In genomic region chr2:59541121-59541887, GRCm38 (mm10) we compare ENCODE assay signal across 8 mouse cellular contexts. TPM values are rescaled to one million over a fixed set of nuclear protein-coding genes. Genes with fewer than 3 reads are reported as not detected.
DNase-seq lines count a peak whose midpoint lies in the region; ATAC-seq and TF ChIP-seq lines count a peak whose summit lies in the region.

No protein-coding gene starts in this region.

- H3K4me1 ChIP-seq in heart, embryonic 11.5 days (ENCODE audit: control insufficient read depth, insufficient read depth, low read length): peaks cover 12% of the 10 kb centered on the region; the same call in 1 of the 2 replicates
- H3K4me1 ChIP-seq in midbrain, embryonic 11.5 days (ENCODE audit: control insufficient read depth, insufficient read depth, low read length): peaks cover 10% of the 10 kb centered on the region; the same call in 1 of the 2 replicates
- peaks cover 4% of the 10 kb centered on the region for H3K4me1 ChIP-seq in small intestine, adult 2 months (ENCODE audit: control insufficient read depth, insufficient read depth, insufficient read length, low read length)

- DNase-seq in heart, adult 11 months: peak; percentile 92
- DNase-seq in cerebellum, adult 9-10 months: peak; percentile 86
- peak; percentile 45 to 76 for DNase-seq in frontal cortex, postnatal 10 days (ENCODE audit: low spot score in 2 of 2)
- peak; percentile 85 for DNase-seq in induced T-regulatory cell, adult 2 months (ENCODE audit: low read depth)
- peak; percentile 42 to 47 for DNase-seq in left cerebral cortex, adult 8-10 months (ENCODE audit: low spot score in 2 of 2)
- DNase-seq in midbrain, embryonic 11.5 days (ENCODE audit: low spot score, missing footprints): peak; percentile 96

- H3K4me3 ChIP-seq in heart, embryonic 11.5 days (ENCODE audit: low read depth, low read length): no peak overlapping the region
- no peak overlapping the region for H3K4me3 ChIP-seq in midbrain, embryonic 11.5 days (ENCODE audit: low read depth, low read length)
- no peak overlapping the region for H3K4me3 ChIP-seq in small intestine, adult 2 months (ENCODE audit: low read depth, low read length)

- no peak overlapping the region for H3K4me2 ChIP-seq in heart, embryonic 11.5 days
- no peak overlapping the region for H3K4me2 ChIP-seq in midbrain, embryonic 11.5 days

- H3K36me3 ChIP-seq in heart, embryonic 11.5 days (ENCODE audit: control insufficient read depth, insufficient read depth, low read length): no peaks in the 10 kb centered on the region
- no peaks in the 10 kb centered on the region for H3K36me3 ChIP-seq in midbrain, embryonic 11.5 days (ENCODE audit: control insufficient read depth, insufficient read depth, low read length)
- H3K36me3 ChIP-seq in small intestine, adult 2 months (ENCODE audit: control insufficient read depth, insufficient read depth, low read length): no peaks in the 10 kb centered on the region

- no peak overlapping the region for H3K9ac ChIP-seq in heart, embryonic 11.5 days (ENCODE audit: low read depth, low read length)
- H3K9ac ChIP-seq in midbrain, embryonic 11.5 days (ENCODE audit: low read length): no peak overlapping the region

- TF ChIP-seq CTCF in small intestine, adult 2 months (IDR thresholded peaks at IDR 0.05; ENCODE audit: extremely low read depth, insufficient read length, insufficient replicate concordance, low read depth, low read length): peak; percentile 79; the same call in 1 of the 2 replicates

- ATAC-seq in heart, embryonic 11.5 days (replicated peaks; ENCODE audit: insufficient number of reproducible peaks, low FRiP score, low TSS enrichment): no peak
- no peak for ATAC-seq in midbrain, embryonic 11.5 days (ENCODE audit: low FRiP score)

- no peak for TF ChIP-seq POLR2A in small intestine, adult 2 months (IDR thresholded peaks at IDR 0.05; ENCODE audit: low read depth, low read length)

- H3K27me3 ChIP-seq in heart, embryonic 11.5 days (ENCODE audit: control insufficient read depth, insufficient read depth, low read length): no peaks in the 10 kb centered on the region
- H3K27me3 ChIP-seq in midbrain, embryonic 11.5 days (ENCODE audit: control insufficient read depth, insufficient read depth, low read length): no peaks in the 10 kb centered on the region
- H3K27me3 ChIP-seq in small intestine, adult 2 months (ENCODE audit: control insufficient read depth, insufficient read depth, low read length): no peaks in the 10 kb centered on the region

- no peaks in the 10 kb centered on the region for H3K9me3 ChIP-seq in heart, embryonic 11.5 days (replicated peaks; ENCODE audit: control insufficient read depth, low read length)
- no peaks in the 10 kb centered on the region for H3K9me3 ChIP-seq in midbrain, embryonic 11.5 days (ENCODE audit: control insufficient read depth, low read length)

- whole genome bisulfite sequencing in heart, embryonic 11.5 days (ENCODE audit: insufficient replicate concordance): 23% methylated on average over 11 of the region's 11 CpGs
- 23% methylated on average over 11 of the region's 11 CpGs for whole genome bisulfite sequencing in midbrain, embryonic 11.5 days
- 24% methylated on average over 11 of the region's 11 CpGs for WGBS in small intestine, adult 2 months

- H3K27ac ChIP-seq in heart, embryonic 11.5 days (ENCODE audit: low read depth, low read length): no peak overlapping the region
- H3K27ac ChIP-seq in midbrain, embryonic 11.5 days (ENCODE audit: low read depth, low read length): no peak overlapping the region
- H3K27ac ChIP-seq in small intestine, adult 2 months (ENCODE audit: insufficient read depth, low read depth, low read length): no peak overlapping the region

RNA-seq across cellular contexts. Expression of gene Dapl1, which starts 56.9 kb away (rescaled TPM):
- 0.70 TPM in 1 of 2 replicates, not detected in the other for polyA plus RNA-seq in heart, embryonic 11.5 days (2014; fragmentation: Nextera tagmentation; extraction: Ambion mirVana)
- 1 to 10 TPM in 1 of 4 experiments, not detected in 3; 3.0 TPM for total RNA-seq in left cerebral cortex, adult 8-10 months (2022)
- polyA plus RNA-seq in midbrain, embryonic 11.5 days (2014; fragmentation: Nextera tagmentation; extraction: Ambion mirVana): 0.42 TPM in 1 of 2 replicates, not detected in the other
- polyA plus RNA-seq in small intestine, adult 2 months (2012; rRNA removed): not detected in 2 replicates

Comparison
In these comparisons a context has a peak if more than half of its experiments do, and no peak if none do; other contexts are left out.
1. DNase-seq: peak in every context shown above with its lines; median percentile 96 in midbrain, embryonic 11.5 days; 92 in heart, adult 11 months; 86 in cerebellum, adult 9-10 months; 85 in induced T-regulatory cell, adult 2 months; 60 in frontal cortex, postnatal 10 days; 44 in left cerebral cortex, adult 8-10 months.